Mouse (Mus musculus): ENCODE measurements around the gene Fgf11. TPM values are rescaled to one million over a fixed set of nuclear protein-coding genes. Genes with fewer than 3 reads are reported as not detected.

Gene Fgf11
- polyA plus RNA-seq, 1 experiment from 2014 or later = 0.21 TPM

- H3K4me1 ChIP-seq (ENCODE audit: control insufficient read depth, low read depth, low read length) = peaks cover 43% of the 10 kb centered on the region
These were observed 36.5 kb upstream of the Fgf11 start, which contains the start of gene Tmem256 for GRCm38 (mm10) chr11:69837952-69838713. Gene Tmem256 (plus strand): TSS chr11:69838514.

GRCm38 (mm10) chr11:69837604-69837951, 35.9 kb upstream of the Fgf11 start, which contains the start of gene Nlgn2:
Gene Nlgn2 (minus strand): TSS chr11:69837784.
- H3K4me2 ChIP-seq (ENCODE audit: low read depth, low read length) = peak within 1 kb of the TSS; percentile 99
- H3K36me3 ChIP-seq (ENCODE audit: control insufficient read depth, insufficient read depth) = 0 out of 2 replicates have a peak, but pooled peaks cover 2% of the 10 kb centered on the region
- H3K9ac ChIP-seq (ENCODE audit: low read depth, low read length) = peak within 1 kb of the TSS; percentile 87
- peaks cover 49% of the 10 kb centered on the region for H3K27me3 ChIP-seq (ENCODE audit: control insufficient read depth, insufficient read depth, low read depth, low read length)
- no peaks in the 10 kb centered on the region for H3K9me3 ChIP-seq (replicated peaks; ENCODE audit: control insufficient read depth, low read length)
- H3K4me1 ChIP-seq (ENCODE audit: control insufficient read depth, low read depth, low read length) = peaks cover 43% of the 10 kb centered on the region
- peak within 1 kb of the TSS; percentile 81 for H3K4me3 ChIP-seq (ENCODE audit: low read depth, low read length)
- 0% methylated on average over 4 of the region's 32 CpGs for WGBS (ENCODE audit: insufficient replicate concordance)
- peak; percentile 22 for ATAC-seq (ENCODE audit: low read depth)
- H3K27ac ChIP-seq (ENCODE audit: low read length) = peak within 1 kb of the TSS; percentile 91

More at GRCm38 (mm10) chr11:69837952-69838713, 36.5 kb upstream of the Fgf11 start, which contains the start of gene Tmem256:
- Histone ChIP-seq H3K36me3 (ENCODE audit: control insufficient read depth, insufficient read depth) (0 out of 2 replicates have a peak, but pooled peaks cover 2% of the 10 kb centered on the region), H3K4me3 (ENCODE audit: low read depth, low read length) (peak within 1 kb of the TSS; percentile 81), H3K27ac (ENCODE audit: low read length) (peak within 1 kb of the TSS; percentile 91), H3K4me2 (ENCODE audit: low read depth, low read length) (peak within 1 kb of the TSS; percentile 99), H3K27me3 (ENCODE audit: control insufficient read depth, insufficient read depth, low read depth, low read length) (peaks cover 46% of the 10 kb centered on the region), H3K9me3 (replicated peaks; ENCODE audit: control insufficient read depth, low read length) (no peaks in the 10 kb centered on the region), H3K9ac (ENCODE audit: low read depth, low read length) (peak within 1 kb of the TSS; percentile 87)
- peak; percentile 90 for ATAC-seq (ENCODE audit: low read depth)
- WGBS (ENCODE audit: insufficient replicate concordance) = under 1% methylated on average over 34 of the region's 34 CpGs

GRCm38 (mm10) chr11:69836703-69837576, 35.3 kb upstream of the Fgf11 start:
- no peak for ATAC-seq (ENCODE audit: low read depth)
- no peak overlapping the region for H3K27ac ChIP-seq (ENCODE audit: low read length)
- H3K4me2 ChIP-seq (ENCODE audit: low read depth, low read length) = peak overlapping the region; percentile 99
- peak overlapping the region; percentile 81 for H3K4me3 ChIP-seq (ENCODE audit: low read depth, low read length)
- 5% methylated on average over 50 of the region's 52 CpGs for WGBS (ENCODE audit: insufficient replicate concordance)
- H3K9ac ChIP-seq (ENCODE audit: low read depth, low read length) = peak overlapping the region; percentile 69
- peaks cover 53% of the 10 kb centered on the region for H3K27me3 ChIP-seq (ENCODE audit: control insufficient read depth, insufficient read depth, low read depth, low read length)
- no peaks in the 10 kb centered on the region for H3K9me3 ChIP-seq (replicated peaks; ENCODE audit: control insufficient read depth, low read length)
- H3K36me3 ChIP-seq (ENCODE audit: control insufficient read depth, insufficient read depth) = 0 out of 2 replicates have a peak, but pooled peaks cover 2% of the 10 kb centered on the region
- H3K4me1 ChIP-seq (ENCODE audit: control insufficient read depth, low read depth, low read length) = peaks cover 43% of the 10 kb centered on the region

GRCm38 (mm10) chr11:69835966-69836335, 34.3 kb upstream of the Fgf11 start:
- no peaks in the 10 kb centered on the region for H3K9me3 ChIP-seq (replicated peaks; ENCODE audit: control insufficient read depth, low read length)
- 0 out of 2 replicates have a peak, but pooled peaks cover 2% of the 10 kb centered on the region for H3K36me3 ChIP-seq (ENCODE audit: control insufficient read depth, insufficient read depth)
- ATAC-seq (ENCODE audit: low read depth) = no peak
- 22% methylated on average over 4 of the region's 4 CpGs for WGBS (ENCODE audit: insufficient replicate concordance)
- H3K4me1 ChIP-seq (ENCODE audit: control insufficient read depth, low read depth, low read length) = peaks cover 43% of the 10 kb centered on the region
- H3K27me3 ChIP-seq (ENCODE audit: control insufficient read depth, insufficient read depth, low read depth, low read length) = peaks cover 53% of the 10 kb centered on the region
- no peak overlapping the region for H3K27ac ChIP-seq (ENCODE audit: low read length)
- H3K4me3 ChIP-seq (ENCODE audit: low read depth, low read length) = no peak overlapping the region
- H3K9ac ChIP-seq (ENCODE audit: low read depth, low read length) = no peak overlapping the region
- no peak overlapping the region for H3K4me2 ChIP-seq (ENCODE audit: low read depth, low read length)

- Histone ChIP-seq H3K27ac (ENCODE audit: low read length) (no peak overlapping the region), H3K4me1 (ENCODE audit: control insufficient read depth, low read depth, low read length) (peaks cover 43% of the 10 kb centered on the region), H3K9ac (ENCODE audit: low read depth, low read length) (no peak overlapping the region), H3K9me3 (replicated peaks; ENCODE audit: control insufficient read depth, low read length) (no peaks in the 10 kb centered on the region), H3K4me2 (ENCODE audit: low read depth, low read length) (no peak overlapping the region), H3K27me3 (ENCODE audit: control insufficient read depth, insufficient read depth, low read depth, low read length) (peaks cover 53% of the 10 kb centered on the region), H3K36me3 (ENCODE audit: control insufficient read depth, insufficient read depth) (0 out of 2 replicates have a peak, but pooled peaks cover 2% of the 10 kb centered on the region), H3K4me3 (ENCODE audit: low read depth, low read length) (no peak overlapping the region)
- WGBS (ENCODE audit: insufficient replicate concordance) = 23% methylated on average over 9 of the region's 9 CpGs
- ATAC-seq (ENCODE audit: low read depth) = no peak
These were observed 33.8 kb upstream of the Fgf11 start for GRCm38 (mm10) chr11:69835326-69835965.

- H3K27me3 ChIP-seq (ENCODE audit: control insufficient read depth, insufficient read depth, low read depth, low read length) = peaks cover 53% of the 10 kb centered on the region
- peak overlapping the region; percentile 47 for H3K4me3 ChIP-seq (ENCODE audit: low read depth, low read length)
- H3K9me3 ChIP-seq (replicated peaks; ENCODE audit: control insufficient read depth, low read length) = no peaks in the 10 kb centered on the region
- peak overlapping the region; percentile 66 for H3K9ac ChIP-seq (ENCODE audit: low read depth, low read length)
- H3K36me3 ChIP-seq (ENCODE audit: control insufficient read depth, insufficient read depth) = no peaks in the 10 kb centered on the region
- peak; percentile 20 for ATAC-seq (ENCODE audit: low read depth)
- H3K27ac ChIP-seq (ENCODE audit: low read length) = 0 out of 2 replicates have a peak overlapping the region, but pooled peaks have one; percentile 3
- 3% methylated on average over 45 of the region's 48 CpGs for WGBS (ENCODE audit: insufficient replicate concordance)
- H3K4me1 ChIP-seq (ENCODE audit: control insufficient read depth, low read depth, low read length) = peaks cover 37% of the 10 kb centered on the region
- H3K4me2 ChIP-seq (ENCODE audit: low read depth, low read length) = peak overlapping the region; percentile 78
These were observed 32.4 kb upstream of the Fgf11 start for GRCm38 (mm10) chr11:69834001-69834549.

- ATAC-seq (ENCODE audit: low read depth) = no peak
- Histone ChIP-seq H3K4me1 (ENCODE audit: control insufficient read depth, low read depth, low read length) (peaks cover 37% of the 10 kb centered on the region), H3K9ac (ENCODE audit: low read depth, low read length) (peak overlapping the region; percentile 66), H3K27ac (ENCODE audit: low read length) (no peak overlapping the region), H3K9me3 (replicated peaks; ENCODE audit: control insufficient read depth, low read length) (no peaks in the 10 kb centered on the region), H3K4me2 (ENCODE audit: low read depth, low read length) (peak overlapping the region; percentile 78), H3K36me3 (ENCODE audit: control insufficient read depth, insufficient read depth) (no peaks in the 10 kb centered on the region), H3K27me3 (ENCODE audit: control insufficient read depth, insufficient read depth, low read depth, low read length) (peaks cover 53% of the 10 kb centered on the region), H3K4me3 (ENCODE audit: low read depth, low read length) (peak overlapping the region; percentile 47)
- 32% methylated on average over 8 of the region's 8 CpGs for WGBS (ENCODE audit: insufficient replicate concordance)
These were observed 31.9 kb upstream of the Fgf11 start for GRCm38 (mm10) chr11:69833554-69833953.

- Histone ChIP-seq H3K9me3 (replicated peaks; ENCODE audit: control insufficient read depth, low read length) (no peaks in the 10 kb centered on the region), H3K36me3 (ENCODE audit: control insufficient read depth, insufficient read depth) (no peaks in the 10 kb centered on the region), H3K9ac (ENCODE audit: low read depth, low read length) (no peak overlapping the region), H3K27me3 (ENCODE audit: control insufficient read depth, insufficient read depth, low read depth, low read length) (peaks cover 14% of the 10 kb centered on the region), H3K27ac (ENCODE audit: low read length) (no peak overlapping the region), H3K4me1 (ENCODE audit: control insufficient read depth, low read depth, low read length) (peaks cover 6% of the 10 kb centered on the region), H3K4me3 (ENCODE audit: low read depth, low read length) (no peak overlapping the region), H3K4me2 (ENCODE audit: low read depth, low read length) (no peak overlapping the region)
- 81% methylated on average over 5 of the region's 5 CpGs for WGBS (ENCODE audit: insufficient replicate concordance)
- ATAC-seq (ENCODE audit: low read depth) = no peak
These were observed 27.2 kb upstream of the Fgf11 start for GRCm38 (mm10) chr11:69828832-69829231.
